Mouse (Mus musculus) retina, embryonic 14.5 days (tissue): ENCODE results near the gene Gm8265.
"Not testable (repeated sequence)": the region's sequence is repeated elsewhere in the genome, so short reads cannot be mapped to it uniquely, and the experiment has no call there.

Source experiments
- DNase-seq: peaks from one replicate; pipeline ENCODE4 v3.0.0-alpha.2; 2015; ENCODE audit warnings: low spot score

Gm8265 gene

GRCm38 (mm10) chr14:5632928-5633327 lies at the start of gene Gm8265:
Gm8265 (minus strand) TSS chr14:5633028.
- DNase-seq = not testable (repeated sequence)
